ENCODE assay signal across 8 mouse cellular contexts in the genomic region with DNA sequence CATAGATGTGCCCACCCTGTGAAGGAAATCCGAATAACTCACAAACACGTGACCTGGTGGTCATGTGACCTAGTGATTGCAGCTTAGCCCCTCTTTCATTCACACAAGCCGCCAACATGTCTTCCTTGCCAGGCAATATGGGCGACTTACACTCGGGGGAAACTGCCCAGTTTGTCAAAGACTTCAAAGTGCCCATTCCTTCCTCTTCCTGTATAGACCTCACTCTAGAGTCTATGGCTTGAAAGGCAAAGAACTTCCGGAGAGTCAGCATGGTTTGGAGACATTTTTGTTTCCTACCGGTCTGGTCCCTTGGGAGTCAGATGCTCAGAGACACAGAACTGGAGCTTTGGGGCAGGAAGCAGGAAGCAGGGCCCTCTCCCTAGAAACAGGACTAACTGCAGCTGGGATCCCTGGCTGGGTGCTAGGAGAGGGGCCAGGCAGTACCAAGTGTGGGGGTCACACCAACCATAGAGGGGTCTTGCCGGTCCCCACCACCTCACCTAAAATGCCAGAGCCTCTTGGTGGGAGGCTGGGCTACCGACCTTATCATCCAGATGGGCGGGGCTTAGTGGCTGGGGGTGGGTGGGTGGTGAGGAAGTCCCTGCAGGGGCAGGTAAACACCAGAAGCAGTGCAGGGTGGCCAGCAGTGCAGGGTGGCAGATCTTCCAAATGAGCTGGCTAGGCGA. TPM values are rescaled to one million over a fixed set of nuclear protein-coding genes. Genes with fewer than 3 reads are reported as not detected.
DNase-seq lines count a peak whose midpoint lies in the region; ATAC-seq and TF ChIP-seq lines count a peak whose summit lies in the region.

No protein-coding gene starts in this region.

- peak; percentile 6; the same call in 1 of the 2 replicates for ATAC-seq in hindbrain, embryonic 11.5 days (ENCODE audit: low FRiP score)
- no peak for ATAC-seq in limb, embryonic 13.5 days (ENCODE audit: low FRiP score, low read depth)

- TF ChIP-seq POLR2A in lung, adult 2 months (IDR thresholded peaks at IDR 0.05; ENCODE audit: borderline replicate concordance, extremely low read depth, low read depth, low read length) = no peak
- TF ChIP-seq POLR2A in embryonic fibroblast, embryonic 13.5 days (IDR thresholded peaks at IDR 0.05; ENCODE audit: low read depth, low read length) = peak; percentile 17; the same call in 1 of the 2 replicates
- no peak for TF ChIP-seq POLR2A in olfactory bulb, adult 2 months (IDR thresholded peaks at IDR 0.05; ENCODE audit: insufficient read depth, low read depth, low read length)

- H3K4me2 ChIP-seq in hindbrain, embryonic 11.5 days (replicated peaks; ENCODE audit: low read depth, low read length) = peak overlapping the region; percentile 21
- H3K4me2 ChIP-seq in limb, embryonic 13.5 days (replicated peaks) = peak overlapping the region; percentile 80

- H3K4me3 ChIP-seq in lung, adult 2 months (replicated peaks; ENCODE audit: extremely low read depth, low read depth, low read length) = peak overlapping the region; percentile 62
- peak overlapping the region; percentile 55 for H3K4me3 ChIP-seq in embryonic fibroblast, embryonic 13.5 days (ENCODE audit: insufficient read depth, low read length)
- H3K4me3 ChIP-seq in hindbrain, embryonic 11.5 days (ENCODE audit: low read depth, low read length) = peak overlapping the region; percentile 10; the same call in 1 of the 2 replicates
- H3K4me3 ChIP-seq in limb, embryonic 13.5 days = peak overlapping the region; percentile 49
- peak overlapping the region; percentile 37 for H3K4me3 ChIP-seq in olfactory bulb, adult 2 months (ENCODE audit: insufficient read depth, low read depth, low read length)

- peak overlapping the region; percentile 46 for H3K9ac ChIP-seq in hindbrain, embryonic 11.5 days (ENCODE audit: low read depth, low read length)
- H3K9ac ChIP-seq in limb, embryonic 13.5 days = peak overlapping the region; percentile 72

- peak; percentile 17 for DNase-seq in lung, adult 2 months
- DNase-seq in lung, postnatal 14 days = no peak
- DNase-seq in hindbrain, embryonic 11.5 days (ENCODE audit: low spot score) = no peak
- DNase-seq in B cell, adult 2 months = no peak
- DNase-seq in cerebellum, adult 11 months = no peak

- no peaks in the 10 kb centered on the region for H3K36me3 ChIP-seq in hindbrain, embryonic 11.5 days (ENCODE audit: control insufficient read depth, insufficient read depth, low read length)
- peaks cover 10% of the 10 kb centered on the region for H3K36me3 ChIP-seq in limb, embryonic 13.5 days

- H3K9me3 ChIP-seq in hindbrain, embryonic 11.5 days (ENCODE audit: control insufficient read depth, low read length) = no peaks in the 10 kb centered on the region
- H3K9me3 ChIP-seq in limb, embryonic 13.5 days = no peaks in the 10 kb centered on the region

- H3K27me3 ChIP-seq in hindbrain, embryonic 11.5 days (ENCODE audit: control insufficient read depth, insufficient read depth, low read length) = peaks cover 4% of the 10 kb centered on the region; the same call in 1 of the 2 replicates
- H3K27me3 ChIP-seq in limb, embryonic 13.5 days = no peaks in the 10 kb centered on the region

- H3K4me1 ChIP-seq in lung, adult 2 months (ENCODE audit: control insufficient read depth, insufficient read depth, low read length) = peaks cover 12% of the 10 kb centered on the region; the same call in 1 of the 2 replicates
- peaks cover 3% of the 10 kb centered on the region; the same call in 1 of the 2 replicates for H3K4me1 ChIP-seq in embryonic fibroblast, embryonic 13.5 days (ENCODE audit: control insufficient read depth, insufficient read depth, low read length)
- no peaks in the 10 kb centered on the region; the same call in 1 of the 2 replicates for H3K4me1 ChIP-seq in hindbrain, embryonic 11.5 days (replicated peaks; ENCODE audit: control insufficient read depth, insufficient read depth, low read length)
- peaks cover 44% of the 10 kb centered on the region for H3K4me1 ChIP-seq in limb, embryonic 13.5 days
- H3K4me1 ChIP-seq in olfactory bulb, adult 2 months (ENCODE audit: control insufficient read depth, insufficient read depth, low read length) = peaks cover 30% of the 10 kb centered on the region

- 20% methylated on average over 11 of the region's 11 CpGs for WGBS in lung, adult 2 months
- WGBS in hindbrain, embryonic 11.5 days = 54% methylated on average over 11 of the region's 11 CpGs
- 47% methylated on average over 11 of the region's 11 CpGs for WGBS in limb, embryonic 13.5 days
- 43% methylated on average over 11 of the region's 11 CpGs for WGBS in olfactory bulb, adult 2 months

- TF ChIP-seq CTCF in lung, adult 2 months (IDR thresholded peaks at IDR 0.05; ENCODE audit: insufficient read depth, low read length) = no peak
- TF ChIP-seq CTCF in embryonic fibroblast, embryonic 13.5 days (IDR thresholded peaks at IDR 0.05; ENCODE audit: borderline replicate concordance, insufficient read depth, low read length) = no peak
- no peak for TF ChIP-seq CTCF in olfactory bulb, adult 2 months (IDR thresholded peaks at IDR 0.05; ENCODE audit: insufficient read depth, low read depth, low read length)

- H3K27ac ChIP-seq in embryonic fibroblast, embryonic 13.5 days (ENCODE audit: insufficient read depth, low read length) = peak overlapping the region; percentile 88
- H3K27ac ChIP-seq in hindbrain, embryonic 11.5 days (ENCODE audit: low read depth, low read length) = no peak overlapping the region
- peak overlapping the region; percentile 80 for H3K27ac ChIP-seq in limb, embryonic 13.5 days
- no peak overlapping the region for H3K27ac ChIP-seq in olfactory bulb, adult 2 months (ENCODE audit: insufficient read depth, low read depth, low read length)

RNA-seq across cellular contexts. Expression of gene C1qtnf6, which starts 2.3 kb away (rescaled TPM):
- polyA plus RNA-seq in lung, adult 2 months (2012; rRNA removed) = 22.9 and 23.0 TPM in 2 replicates
- polyA plus RNA-seq in embryonic fibroblast, embryonic 13.5 days (2011; ENCODE audit: insufficient read length, low read depth, missing spikeins) = 43.5 and 77.1 TPM in 2 replicates
- polyA plus RNA-seq in hindbrain, embryonic 11.5 days (2014; fragmentation: Nextera tagmentation; extraction: Ambion mirVana) = 11.8 and 12.4 TPM in 2 replicates
- polyA plus RNA-seq in limb, embryonic 13.5 days (2015; fragmentation: Nextera tagmentation; extraction: Ambion mirVana) = 32.2 and 34.6 TPM in 2 replicates
- not detected in 2 replicates for polyA plus RNA-seq in olfactory bulb, adult 2 months (2012; ENCODE audit: insufficient read depth, insufficient read length, low replicate concordance, missing spikeins)

RNA-seq across cellular contexts. Expression of gene Sstr3, which starts 15.6 kb away (rescaled TPM):
- polyA plus RNA-seq in lung, adult 2 months (2012; rRNA removed) = 0.02 and 0.03 TPM in 2 replicates
- not detected in 2 replicates for polyA plus RNA-seq in embryonic fibroblast, embryonic 13.5 days (2011; ENCODE audit: insufficient read length, low read depth, missing spikeins)
- 0.10 and 0.22 TPM in 2 replicates for polyA plus RNA-seq in hindbrain, embryonic 11.5 days (2014; fragmentation: Nextera tagmentation; extraction: Ambion mirVana)
- polyA plus RNA-seq in limb, embryonic 13.5 days (2015; fragmentation: Nextera tagmentation; extraction: Ambion mirVana) = not detected in 2 replicates
- polyA plus RNA-seq in olfactory bulb, adult 2 months (2012; ENCODE audit: insufficient read depth, insufficient read length, low replicate concordance, missing spikeins) = not detected in 2 replicates

RNA-seq across cellular contexts. Expression of gene Il2rb, which starts 33.8 kb away (rescaled TPM):
- polyA plus RNA-seq in lung, adult 2 months (2012; rRNA removed) = 11.0 and 12.8 TPM in 2 replicates
- 0.25 TPM in 1 of 2 replicates, not detected in the other for polyA plus RNA-seq in embryonic fibroblast, embryonic 13.5 days (2011; ENCODE audit: insufficient read length, low read depth, missing spikeins)
- polyA plus RNA-seq in hindbrain, embryonic 11.5 days (2014; fragmentation: Nextera tagmentation; extraction: Ambion mirVana) = not detected in 2 replicates
- 0.22 and 0.24 TPM in 2 replicates for polyA plus RNA-seq in limb, embryonic 13.5 days (2015; fragmentation: Nextera tagmentation; extraction: Ambion mirVana)
- polyA plus RNA-seq in olfactory bulb, adult 2 months (2012; ENCODE audit: insufficient read depth, insufficient read length, low replicate concordance, missing spikeins) = not detected in 2 replicates

RNA-seq across cellular contexts. Expression of gene Rac2, which starts 43.7 kb away (rescaled TPM):
- polyA plus RNA-seq in lung, adult 2 months (2012; rRNA removed) = 145 and 187 TPM in 2 replicates
- polyA plus RNA-seq in embryonic fibroblast, embryonic 13.5 days (2011; ENCODE audit: insufficient read length, low read depth, missing spikeins) = 0.37 and 2.2 TPM in 2 replicates
- polyA plus RNA-seq in hindbrain, embryonic 11.5 days (2014; fragmentation: Nextera tagmentation; extraction: Ambion mirVana) = 6.4 and 7.6 TPM in 2 replicates
- 11.3 and 12.5 TPM in 2 replicates for polyA plus RNA-seq in limb, embryonic 13.5 days (2015; fragmentation: Nextera tagmentation; extraction: Ambion mirVana)
- 2,065 TPM in 1 of 2 replicates, not detected in the other for polyA plus RNA-seq in olfactory bulb, adult 2 months (2012; ENCODE audit: insufficient read depth, insufficient read length, low replicate concordance, missing spikeins)

Comparison
In these comparisons a context has a peak if more than half of its experiments do, and no peak if none do; other contexts are left out.
1. H3K4me3 ChIP-seq: peak in every context shown above with its lines; median percentile 62 in lung, adult 2 months; 55 in embryonic fibroblast, embryonic 13.5 days; 49 in limb, embryonic 13.5 days; 37 in olfactory bulb, adult 2 months; 10 in hindbrain, embryonic 11.5 days.
2. H3K27ac ChIP-seq: peak in embryonic fibroblast, embryonic 13.5 days (single experiment) and limb, embryonic 13.5 days (single experiment); none in hindbrain, embryonic 11.5 days (single experiment) and olfactory bulb, adult 2 months (single experiment).
3. RNA of gene C1qtnf6, which starts 2.3 kb away (polyA plus RNA-seq): 43.5 to 77.1 TPM in embryonic fibroblast, embryonic 13.5 days, 32.2 to 34.6 TPM in limb, embryonic 13.5 days, 22.9 to 23.0 TPM in lung, adult 2 months and 11.8 to 12.4 TPM in hindbrain, embryonic 11.5 days; not detected in olfactory bulb, adult 2 months; every median in the first group is over 10 times any median in the second.